Mouse (Mus musculus): ENCODE results near the gene Relt.
"Not testable (repeated sequence)": the region's sequence is repeated elsewhere in the genome, so short reads cannot be mapped to it uniquely, and the experiment has no call there.

Relt gene

DNA sequence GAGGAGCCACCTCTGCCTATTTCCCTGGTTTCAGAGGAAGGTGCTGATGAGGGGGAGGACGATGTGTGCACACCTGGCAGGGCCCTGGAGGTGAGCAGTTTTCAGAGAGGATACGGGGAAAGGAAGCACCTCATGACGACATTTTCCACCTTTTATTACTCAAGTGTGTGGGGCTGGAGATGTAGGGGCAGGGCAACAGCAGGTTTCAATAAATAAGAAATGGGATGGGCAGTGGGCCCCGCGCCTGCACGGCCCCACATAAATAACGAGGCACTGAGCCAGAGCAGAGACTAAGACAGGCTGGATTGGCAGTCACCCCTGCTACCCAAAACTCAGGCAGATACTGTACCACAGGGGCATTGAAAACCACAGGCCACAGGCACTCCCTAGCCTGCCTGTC is 17.2 kb downstream of the Relt start:
- in situ Hi-C loops (cut with MboI, MseI) = not testable (repeated sequence)

DNA sequence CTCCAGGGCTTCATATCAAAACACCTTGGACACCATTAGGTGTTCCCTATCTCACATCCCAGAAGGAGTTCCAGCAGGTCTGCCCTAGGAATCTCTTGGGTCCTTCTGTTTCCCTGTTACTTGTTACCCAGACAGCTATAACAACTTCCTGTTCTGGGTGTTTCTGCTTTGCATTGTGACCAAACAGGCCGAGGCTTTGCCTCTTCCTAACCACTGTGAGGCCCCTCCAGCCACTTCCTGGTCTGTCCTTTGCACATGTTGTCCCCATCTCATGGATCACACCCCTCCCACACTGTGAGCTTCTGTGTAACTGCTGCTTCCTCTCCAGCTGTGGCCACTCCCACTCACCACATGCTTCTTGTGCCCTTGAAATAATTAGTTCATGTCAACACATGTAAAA is 17.8 kb downstream of the Relt start:
- in situ Hi-C loops (cut with MboI, MseI) = no loop called here

DNA sequence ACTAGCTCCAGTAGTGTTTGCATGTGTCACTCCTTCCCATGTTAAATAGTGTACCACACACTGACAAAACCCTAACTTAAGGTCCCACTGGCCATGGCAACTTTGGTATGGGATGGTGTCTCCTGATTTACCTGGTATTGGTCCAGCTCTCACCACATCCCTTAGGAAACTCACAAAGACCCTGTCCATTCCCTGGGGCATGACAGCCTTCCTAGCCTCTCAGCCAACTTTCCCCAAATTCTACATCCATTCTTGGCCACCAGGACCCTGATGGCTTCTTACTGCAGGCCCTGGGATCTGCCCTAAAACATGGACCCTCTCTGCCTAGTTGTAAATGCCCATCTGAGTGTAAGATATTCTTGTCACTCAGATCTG is 18.2 kb downstream of the Relt start:
- in situ Hi-C loops (cut with MboI, MseI) = no loop called here

DNA sequence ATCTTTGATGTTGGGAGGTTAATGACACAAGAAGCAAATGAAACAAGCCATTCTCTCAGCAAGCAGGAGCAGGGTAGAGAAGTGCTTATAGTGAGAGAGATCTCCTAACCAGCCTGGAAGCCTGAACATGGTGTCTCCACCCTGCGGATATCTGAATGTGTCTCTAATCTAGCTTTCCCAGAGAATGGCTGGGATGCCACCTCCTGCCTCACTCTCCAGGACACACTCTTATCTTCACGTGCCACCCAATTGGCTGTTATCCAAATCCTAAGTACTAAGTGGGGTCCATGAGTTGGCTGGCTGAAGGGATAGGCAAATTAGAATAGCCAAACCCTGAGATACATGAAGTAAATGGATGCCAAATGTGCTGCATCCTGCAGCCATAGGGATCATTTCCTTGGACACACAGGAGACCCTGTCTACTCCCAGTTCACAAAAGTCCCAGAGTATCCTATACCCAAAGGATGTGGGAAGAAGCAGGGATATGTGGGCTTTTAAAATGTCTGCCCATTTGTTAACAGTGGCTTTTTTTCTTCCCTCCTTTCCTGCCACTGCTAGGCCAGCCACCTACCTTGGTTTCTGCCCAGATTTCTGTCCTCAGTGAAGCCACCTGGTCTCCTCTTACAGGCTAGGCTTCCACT is 18.7 kb downstream of the Relt start:
- in situ Hi-C loops (cut with MboI, MseI) = no loop called here

DNA sequence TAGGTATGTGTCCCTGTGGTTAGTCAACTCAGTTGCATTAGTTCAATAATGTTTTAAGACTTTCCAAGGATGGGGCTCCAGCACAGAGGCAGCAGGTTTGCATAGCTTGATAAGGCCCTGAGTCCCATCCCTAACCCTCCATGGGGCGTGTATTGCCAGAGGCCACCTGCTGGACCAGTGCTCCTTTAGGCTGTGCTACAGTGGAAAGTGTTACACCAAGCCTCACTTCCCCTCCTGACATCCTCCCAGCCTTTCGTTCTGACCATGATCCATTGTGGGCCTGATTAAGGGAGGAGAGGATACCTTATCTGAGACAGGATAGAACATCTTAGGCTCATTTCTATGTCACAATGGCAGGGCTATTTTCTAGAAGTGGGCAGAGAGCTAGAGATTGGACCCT is 19.4 kb downstream of the Relt start:
- in situ Hi-C loops (cut with MboI, MseI) = no loop called here

DNA sequence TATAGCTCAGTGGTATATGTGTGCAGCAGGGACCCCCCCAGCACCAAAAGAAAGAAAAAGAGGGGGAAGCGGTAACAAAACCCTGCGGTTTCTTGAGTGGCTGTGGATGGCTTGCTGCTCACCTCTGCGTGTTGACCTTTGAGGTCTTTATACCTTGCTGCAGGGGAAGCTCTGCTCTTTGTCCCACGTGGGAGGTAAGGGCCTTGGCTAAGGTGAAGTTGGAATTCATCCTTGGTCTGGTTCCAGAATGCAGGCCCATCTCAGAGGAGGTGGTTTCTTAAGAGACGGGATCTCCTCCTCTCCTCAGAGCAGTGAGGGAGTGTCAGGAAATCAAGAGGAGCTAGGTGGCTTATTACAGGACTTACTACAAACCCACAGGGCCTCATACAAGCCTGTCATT is 21.1 kb downstream of the Relt start:
- in situ Hi-C loops (cut with MboI, MseI) = no loop called here

DNA sequence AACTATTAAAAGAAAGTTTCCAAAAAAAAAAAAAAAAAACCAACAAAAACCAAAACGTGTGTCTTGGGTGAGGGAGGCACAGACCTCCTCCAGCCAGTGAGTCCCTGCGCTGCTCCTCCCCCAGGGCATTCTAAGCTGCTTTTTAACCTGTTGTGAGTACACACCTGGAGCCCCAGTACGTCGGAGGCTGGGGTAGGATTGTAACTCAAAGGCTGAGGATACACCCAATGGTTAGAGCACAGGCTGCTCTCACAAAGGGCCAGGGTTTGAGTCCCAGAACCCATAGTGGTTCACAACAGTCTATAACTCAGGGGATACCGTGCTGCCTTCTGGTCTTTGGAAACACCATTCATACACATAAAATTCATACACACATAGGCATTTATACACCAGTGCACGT is 21.6 kb downstream of the Relt start:
- in situ Hi-C loops (cut with MboI, MseI) = no loop called here

DNA sequence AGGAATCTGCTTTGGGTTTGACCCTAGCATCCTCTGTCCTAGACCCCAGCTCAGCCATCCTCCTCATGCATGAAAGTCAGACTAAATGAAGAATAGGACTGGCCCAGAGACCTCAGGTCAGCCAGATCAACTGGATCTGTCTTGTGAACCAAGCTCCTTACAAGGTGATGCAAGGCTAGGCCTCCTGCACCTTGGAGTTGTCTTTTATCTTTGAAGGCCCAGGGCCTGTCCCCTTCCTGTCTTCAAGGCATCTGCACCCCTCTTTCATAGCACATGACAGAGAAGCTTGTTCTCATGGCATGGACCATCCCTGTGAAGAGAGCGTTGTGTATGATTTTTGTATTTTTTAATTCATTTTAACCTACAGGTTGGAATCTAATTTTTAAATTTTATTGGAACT is 22.3 kb downstream of the Relt start:
- in situ Hi-C loops (cut with MboI, MseI) = no loop called here

DNA sequence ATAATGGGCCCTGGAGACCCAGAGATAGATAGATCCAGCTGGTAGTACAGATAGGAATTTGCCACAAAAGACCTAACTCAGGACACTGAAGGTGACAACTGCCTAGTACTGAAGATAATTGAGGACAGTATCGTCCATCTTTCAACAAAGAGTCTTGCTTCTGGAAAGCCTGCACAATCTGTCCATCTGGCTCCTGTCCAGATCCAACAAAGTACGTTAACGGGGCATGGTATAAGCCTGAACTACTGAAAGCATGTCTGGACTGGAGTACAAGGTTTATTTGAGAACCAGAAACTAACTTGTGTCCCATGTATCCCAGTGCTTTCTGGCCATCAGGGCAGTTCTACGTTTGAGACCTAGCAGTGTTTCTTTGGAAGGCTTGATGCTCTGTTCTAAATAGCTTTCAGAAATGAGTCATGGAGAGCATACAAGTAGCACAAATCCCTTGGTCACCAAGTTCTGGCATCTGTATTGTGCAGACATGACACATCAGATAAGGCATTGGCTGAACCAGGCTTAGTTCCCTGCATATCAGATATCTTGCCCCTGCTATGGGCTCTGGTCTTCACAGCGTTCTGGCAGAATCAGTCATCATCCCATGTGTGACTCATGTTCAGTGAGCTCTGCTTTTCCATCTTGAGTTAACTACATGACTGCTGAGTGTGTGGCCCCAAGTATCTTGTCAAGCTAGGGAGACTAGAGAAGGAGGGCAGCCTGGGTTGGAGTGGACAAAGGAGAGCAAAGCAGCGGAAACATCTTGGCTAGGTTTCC is 23.4 kb downstream of the Relt start:
- in situ Hi-C loops (cut with MboI, MseI) = no loop called here

DNA sequence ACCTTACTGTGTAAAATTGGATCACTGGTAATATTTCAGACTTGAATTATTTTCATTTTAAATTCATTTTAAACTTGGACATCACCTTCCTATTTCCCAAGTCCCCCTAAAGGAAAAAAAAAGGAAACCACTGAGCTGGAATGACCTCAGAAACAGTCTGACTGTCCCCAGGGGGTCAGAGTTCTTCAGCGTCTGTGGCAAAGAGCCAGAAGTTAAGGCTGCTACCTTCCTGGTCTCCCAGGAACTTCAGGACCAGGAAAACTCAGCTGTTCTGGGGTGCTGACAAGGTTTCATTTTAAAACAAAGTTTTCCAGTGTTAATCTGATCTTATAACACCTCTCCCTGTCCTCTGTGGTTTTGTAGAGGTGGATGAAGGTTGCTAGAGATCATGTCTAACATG is 25.5 kb downstream of the Relt start:
- in situ Hi-C loops (cut with MboI, MseI) = no loop called here

DNA sequence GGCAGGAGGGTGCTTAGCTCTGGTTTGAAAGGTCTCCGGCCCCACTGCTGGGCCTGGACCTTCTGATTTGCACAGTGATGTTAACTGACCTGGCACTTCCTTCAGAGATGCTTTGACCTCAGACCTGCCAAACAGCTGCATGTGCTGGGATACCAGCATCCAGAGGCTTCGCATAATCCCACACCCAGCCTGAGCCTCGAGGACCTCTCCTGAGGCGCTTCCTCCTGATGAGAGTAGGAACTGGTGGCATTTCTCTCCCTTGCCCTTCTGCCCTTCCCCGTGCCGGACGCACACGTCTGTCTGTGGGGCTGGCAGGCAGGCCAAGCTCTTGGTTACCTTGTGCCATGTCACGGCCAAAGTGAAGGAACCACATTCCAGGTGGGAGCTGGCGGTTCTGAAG is 26.6 kb downstream of the Relt start:
- in situ Hi-C loops (cut with MboI, MseI) = no loop called here

DNA sequence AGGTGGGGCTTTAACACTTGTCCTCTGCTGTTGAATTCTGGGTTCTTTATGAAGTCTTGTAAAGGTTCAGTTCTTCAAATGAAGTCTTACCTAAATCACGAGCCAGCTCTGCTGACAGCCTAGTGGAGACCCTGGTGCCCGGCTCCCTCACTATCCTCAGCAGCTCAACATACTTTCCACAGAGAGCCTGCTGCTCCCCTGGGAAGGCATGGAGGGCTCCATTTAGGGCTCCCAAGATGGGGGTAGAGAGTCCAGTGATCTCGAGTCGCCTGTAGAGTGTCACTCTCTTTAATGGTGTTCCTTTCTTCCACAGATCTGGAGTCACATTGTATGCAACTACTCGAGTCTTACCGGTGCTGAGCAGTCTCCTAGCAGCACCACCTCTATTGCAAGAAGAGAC is 27.5 kb downstream of the Relt start:
- in situ Hi-C loops (cut with MboI, MseI) = no loop called here

DNA sequence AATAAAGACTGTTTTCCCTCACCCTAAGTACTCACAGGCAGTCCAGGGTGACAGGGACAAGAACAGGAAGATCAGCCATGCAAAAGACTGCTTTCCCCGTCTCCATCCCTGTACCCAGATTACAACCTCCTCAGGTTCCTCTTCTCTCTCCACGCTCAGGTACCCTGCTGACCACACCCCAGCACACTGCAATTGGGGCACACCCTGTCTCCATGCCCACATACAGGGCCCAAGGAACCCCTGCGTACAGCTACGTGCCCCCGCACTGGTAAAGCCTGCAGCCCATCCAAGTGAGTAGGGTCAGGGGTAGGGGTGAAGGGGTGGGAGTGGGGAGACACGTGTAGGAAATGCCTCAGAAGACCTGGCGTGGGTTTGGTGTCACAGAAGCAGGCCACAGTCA is 28.1 kb downstream of the Relt start:
- in situ Hi-C loops (cut with MboI, MseI) = no loop called here

DNA sequence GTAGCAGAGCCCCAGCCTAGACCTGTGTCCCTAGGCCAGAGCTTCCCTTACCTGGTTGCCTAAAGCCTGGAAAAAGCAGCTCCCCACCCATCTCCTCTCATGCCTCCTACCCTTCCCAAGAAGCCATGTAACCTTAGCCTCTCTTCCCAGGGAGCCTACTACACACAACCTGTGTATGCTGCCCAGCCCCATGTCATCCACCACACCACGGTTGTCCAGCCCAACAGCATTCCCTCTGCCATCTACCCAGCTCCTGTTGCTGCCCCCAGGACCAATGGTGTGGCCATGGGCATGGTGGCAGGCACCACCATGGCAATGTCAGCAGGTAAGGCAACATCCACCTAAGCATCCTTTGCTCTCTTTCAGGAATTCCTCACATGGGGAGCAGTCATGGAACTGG is 29.4 kb downstream of the Relt start:
- in situ Hi-C loops (cut with MboI, MseI) = no loop called here

DNA sequence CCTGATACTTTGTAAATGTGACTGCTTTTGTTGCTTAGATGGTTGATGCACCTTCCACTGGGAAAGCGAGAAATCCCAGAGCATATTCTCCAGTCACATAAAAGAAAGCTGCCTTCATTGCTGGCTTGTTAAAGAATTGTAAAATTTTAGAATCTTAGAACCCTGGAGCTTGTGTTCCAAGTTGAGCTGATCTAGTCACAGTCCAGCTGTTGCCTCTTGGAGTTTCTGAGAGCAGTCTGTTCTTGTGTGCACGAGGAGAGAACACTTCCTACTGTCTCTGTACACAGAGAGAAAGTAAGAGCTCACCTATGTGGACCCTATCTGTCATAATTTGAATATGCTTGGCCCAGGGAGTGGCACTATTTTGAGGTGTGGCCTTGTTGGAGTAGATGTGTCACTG is 34.7 kb downstream of the Relt start:
- in situ Hi-C loops (cut with MboI, MseI) = no loop called here

DNA sequence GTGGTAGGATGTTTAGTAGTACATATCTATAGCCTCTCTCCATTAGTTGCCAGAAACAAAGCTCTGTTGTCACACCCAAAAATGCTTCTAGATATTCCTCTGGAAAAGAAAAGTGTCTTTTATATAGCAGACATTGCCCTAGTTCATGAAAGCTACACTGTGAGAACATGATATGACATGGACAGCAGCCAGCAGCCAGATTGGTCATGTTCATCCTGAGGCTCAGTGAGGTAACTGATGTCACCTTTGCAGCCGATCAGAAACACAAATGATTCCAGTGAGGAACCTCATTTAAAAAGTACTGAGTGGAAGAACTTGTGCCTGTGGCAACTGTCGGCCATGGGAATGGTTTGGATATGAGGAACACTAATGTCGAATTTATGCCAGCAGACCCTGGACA is 38.6 kb downstream of the Relt start:
- in situ Hi-C loops (cut with MboI, MseI) = no loop called here

DNA sequence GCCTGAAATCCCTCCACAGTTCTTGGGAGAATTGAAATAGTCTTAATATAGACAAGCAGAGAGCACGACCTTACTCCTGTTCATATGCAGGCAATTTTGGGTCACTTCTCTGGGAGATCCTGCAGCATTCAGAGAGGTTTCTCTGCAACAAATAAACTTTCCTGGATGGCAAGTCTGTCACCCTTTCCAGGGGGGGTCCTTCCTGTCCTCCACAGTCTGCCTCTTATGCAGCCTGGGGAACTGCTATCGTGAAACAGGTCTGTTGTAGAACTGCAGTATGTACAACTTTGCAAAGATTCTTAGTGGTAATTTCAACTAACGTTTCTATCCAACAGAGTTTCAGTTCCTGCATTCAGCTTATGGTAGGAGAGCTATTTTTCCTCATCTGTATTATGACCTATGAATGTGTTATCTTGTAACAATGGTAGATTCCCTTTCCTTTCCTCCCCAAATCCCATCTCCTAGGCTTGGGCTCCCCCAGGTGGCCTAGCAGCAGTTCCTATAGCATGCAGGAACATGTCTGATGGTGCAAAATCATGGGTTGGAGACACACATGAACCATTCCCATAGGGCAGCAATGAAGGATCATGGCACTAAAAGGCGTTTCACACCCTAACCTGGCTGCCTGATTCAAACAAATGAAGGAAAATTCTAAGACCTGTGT is 44.7 kb downstream of the Relt start:
- in situ Hi-C loops (cut with MboI, MseI) = no loop called here

DNA sequence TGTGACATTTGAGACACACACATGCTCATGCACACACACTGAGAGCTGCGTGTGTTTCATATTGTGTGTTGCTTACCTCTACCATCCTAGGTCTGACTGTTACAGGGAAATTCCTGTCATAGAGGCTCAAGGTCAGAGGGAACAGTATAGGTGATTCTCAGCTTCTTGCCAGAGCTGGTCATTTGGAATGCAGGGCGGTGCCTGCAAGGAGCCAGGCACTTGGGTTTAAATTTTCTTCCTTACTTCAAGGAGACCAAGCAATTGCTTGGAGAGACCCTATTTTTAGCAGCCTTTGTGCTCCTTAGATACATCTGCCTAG is 45.8 kb downstream of the Relt start:
- in situ Hi-C loops (cut with MboI, MseI) = no loop called here

DNA sequence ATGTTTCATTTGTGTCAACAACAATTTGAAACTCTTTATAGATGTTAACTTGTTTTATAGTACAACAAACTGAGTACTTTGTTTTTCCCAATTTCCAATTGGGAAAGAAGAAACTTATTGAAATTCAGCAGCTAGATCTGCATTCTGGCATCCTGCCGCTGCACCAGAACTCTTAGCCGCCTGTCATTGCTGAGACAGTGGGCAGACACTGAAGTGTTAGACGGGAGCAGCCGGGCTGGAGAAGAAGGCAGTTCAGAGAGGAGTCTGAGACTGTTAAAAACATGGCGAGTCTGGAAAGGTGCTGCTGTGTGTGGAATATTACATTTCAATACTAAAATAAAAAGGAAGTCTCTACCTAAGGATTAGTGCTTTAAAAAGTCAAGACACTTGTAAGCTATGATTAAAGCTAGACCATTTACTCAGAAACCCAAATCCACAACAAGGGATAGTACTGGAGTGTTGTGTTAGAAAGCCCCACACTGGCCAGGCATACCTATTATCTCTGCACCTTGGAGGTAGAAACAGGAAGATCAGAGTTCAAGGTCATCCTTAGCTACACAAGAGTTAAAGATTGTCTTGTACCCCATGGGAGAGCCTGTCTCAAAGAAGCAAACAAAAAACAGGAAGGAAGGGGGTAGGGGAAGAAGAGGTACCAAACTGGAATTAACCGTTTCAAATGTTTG is 46.3 kb downstream of the Relt start:
- in situ Hi-C loops (cut with MboI, MseI) = no loop called here

DNA sequence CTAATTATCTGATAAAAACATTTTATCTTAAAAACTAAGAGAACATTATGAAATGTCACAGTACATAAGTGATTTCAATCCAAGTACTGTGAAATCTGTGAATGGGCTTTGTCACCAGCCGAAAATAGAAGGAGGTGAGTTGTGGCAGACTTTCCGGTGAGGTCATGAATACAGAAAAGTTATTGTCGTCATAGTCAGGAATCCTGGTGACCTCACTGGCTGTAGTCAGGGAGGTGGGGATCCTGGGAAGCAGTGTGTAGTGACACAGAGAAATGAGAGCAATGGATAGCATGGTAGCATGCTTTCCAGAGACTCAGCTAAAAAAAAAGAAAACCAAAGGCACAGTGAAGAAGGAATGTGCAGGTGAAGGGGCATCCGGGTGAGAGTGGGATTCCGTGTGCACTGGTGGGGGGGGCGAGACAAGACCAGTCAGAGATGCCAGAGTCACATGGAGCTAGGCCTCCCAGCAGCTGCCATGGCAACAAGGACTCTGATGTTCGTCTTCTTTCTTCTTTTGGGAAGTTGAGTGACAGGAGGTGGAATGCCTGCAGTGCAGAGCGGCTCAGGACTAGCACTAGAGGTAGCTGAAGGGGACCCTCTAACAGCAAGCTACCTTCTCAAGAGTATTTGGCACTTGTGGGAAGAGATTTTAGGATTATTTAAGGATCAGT is 47.2 kb downstream of the Relt start:
- in situ Hi-C loops (cut with MboI, MseI) = no loop called here

DNA sequence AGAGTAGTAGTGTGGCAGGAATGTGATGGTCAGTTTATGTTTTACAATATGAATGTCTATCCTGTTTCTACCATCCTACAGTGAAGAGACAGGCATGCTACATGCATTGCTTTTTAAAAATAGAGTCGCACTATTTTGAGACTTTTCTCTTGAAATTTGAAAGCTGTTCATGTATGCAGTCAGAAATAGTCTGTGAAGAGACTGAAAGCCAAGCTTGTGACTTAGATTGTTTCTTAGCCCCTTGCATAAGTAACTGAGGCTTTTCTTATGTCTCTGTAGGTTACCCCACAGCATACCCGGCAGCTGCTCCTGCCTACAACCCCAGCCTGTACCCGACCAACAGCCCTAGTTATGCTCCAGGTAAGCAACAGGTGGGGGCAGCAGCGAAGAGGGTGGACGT is 50.6 kb downstream of the Relt start:
- in situ Hi-C loops (cut with MboI, MseI) = no loop called here

DNA sequence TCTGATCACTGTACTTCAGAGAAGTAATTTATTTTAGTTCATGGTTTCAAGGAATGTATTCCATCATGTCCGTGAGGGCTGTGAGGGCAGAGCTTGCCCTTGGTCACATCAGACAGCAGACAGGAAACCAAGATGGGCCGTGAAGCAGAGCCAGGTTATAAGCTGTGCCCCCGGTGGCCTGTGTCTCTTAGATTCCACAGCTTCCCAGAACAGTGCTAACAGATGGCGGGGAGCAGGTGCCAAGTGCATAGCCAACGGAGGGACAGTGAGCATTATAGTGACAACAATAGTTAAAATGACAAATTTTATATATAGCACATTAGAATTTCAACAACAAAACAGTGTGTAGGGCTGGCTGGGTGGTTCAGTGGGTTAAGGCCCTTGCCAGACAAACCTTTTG is 51.3 kb downstream of the Relt start:
- in situ Hi-C loops (cut with MboI, MseI) = no loop called here
